Mouse (Mus musculus): ENCODE data around the gene Fto. TPM values are rescaled to one million over a fixed set of nuclear protein-coding genes. Genes with fewer than 3 reads are reported as not detected.
A peak's percentile ranks its signal among the peaks of the same experiment; 100 is the strongest.

Fto gene
- polyA plus RNA-seq, 1 experiment from 2014 or later = 19.9 TPM

DNA sequence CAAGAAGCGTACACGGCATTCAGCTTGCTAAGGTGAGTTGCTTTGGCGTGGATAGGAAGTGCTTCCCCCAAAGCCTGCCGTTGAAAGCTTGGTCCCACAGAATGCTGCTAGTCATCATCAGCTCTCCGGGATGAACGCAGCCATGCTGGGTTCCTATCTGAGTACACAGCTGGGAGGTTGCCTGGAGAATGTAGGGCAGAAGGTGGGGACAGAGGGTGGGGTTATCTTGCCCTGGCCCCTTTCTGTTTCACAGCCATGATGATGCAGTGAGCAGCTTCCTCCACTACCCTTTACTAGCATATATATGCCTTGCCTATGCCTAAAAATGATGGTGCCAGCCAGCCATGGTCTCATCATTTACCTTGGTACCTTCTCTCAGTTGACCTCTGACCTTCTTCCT lies 147.6 kb downstream of the Fto start:
- Histone ChIP-seq H3K36me3 (ENCODE audit: control insufficient read depth, insufficient read depth) (no peaks in the 10 kb centered on the region), H3K4me3 (ENCODE audit: low read depth, low read length) (no peak overlapping the region), H3K9me3 (replicated peaks; ENCODE audit: control insufficient read depth, low read length) (no peaks in the 10 kb centered on the region), H3K4me2 (ENCODE audit: low read depth, low read length) (peak overlapping the region; percentile 34), H3K27ac (ENCODE audit: low read length) (no peak overlapping the region), H3K9ac (ENCODE audit: low read depth, low read length) (no peak overlapping the region), H3K4me1 (ENCODE audit: control insufficient read depth, low read depth, low read length) (peaks cover 2% of the 10 kb centered on the region; the same call in 1 of the 2 replicates), H3K27me3 (ENCODE audit: control insufficient read depth, insufficient read depth, low read depth, low read length) (no peaks in the 10 kb centered on the region)
- peak; percentile 80 for ATAC-seq (ENCODE audit: low read depth)
- WGBS (ENCODE audit: insufficient replicate concordance) = 44% methylated on average over 6 of the region's 6 CpGs

DNA sequence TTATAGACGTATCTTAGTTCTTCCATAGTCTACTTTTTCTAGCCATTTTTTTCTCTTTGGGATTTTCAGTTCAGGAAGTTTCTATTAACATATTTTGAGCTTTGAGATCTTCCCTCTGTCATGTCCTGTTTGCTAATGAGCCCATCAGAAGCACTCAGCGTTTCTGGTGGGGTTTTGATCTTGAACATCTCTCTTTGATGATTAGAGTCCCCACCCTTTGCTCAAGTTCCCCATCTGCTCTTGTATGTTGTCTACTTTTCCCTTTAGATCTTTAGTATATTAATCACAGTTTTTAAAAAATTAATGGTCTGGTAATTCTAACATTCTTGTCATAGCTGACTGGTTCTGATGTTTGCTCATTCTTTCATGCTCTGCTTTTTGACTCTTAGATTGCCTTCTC lies 150.4 kb downstream of the Fto start:
- Histone ChIP-seq H3K27me3 (ENCODE audit: control insufficient read depth, insufficient read depth, low read depth, low read length) (no peaks in the 10 kb centered on the region), H3K4me1 (ENCODE audit: control insufficient read depth, low read depth, low read length) (peaks cover 2% of the 10 kb centered on the region; the same call in 1 of the 2 replicates), H3K36me3 (ENCODE audit: control insufficient read depth, insufficient read depth) (no peaks in the 10 kb centered on the region; the same call in 1 of the 2 replicates), H3K27ac (ENCODE audit: low read length) (no peak overlapping the region), H3K9me3 (replicated peaks; ENCODE audit: control insufficient read depth, low read length) (no peaks in the 10 kb centered on the region), H3K4me3 (ENCODE audit: low read depth, low read length) (no peak overlapping the region), H3K4me2 (ENCODE audit: low read depth, low read length) (no peak overlapping the region), H3K9ac (ENCODE audit: low read depth, low read length) (no peak overlapping the region)
- 59% methylated on average over 2 of the region's 2 CpGs for WGBS (ENCODE audit: insufficient replicate concordance)
- ATAC-seq (ENCODE audit: low read depth) = no peak

DNA sequence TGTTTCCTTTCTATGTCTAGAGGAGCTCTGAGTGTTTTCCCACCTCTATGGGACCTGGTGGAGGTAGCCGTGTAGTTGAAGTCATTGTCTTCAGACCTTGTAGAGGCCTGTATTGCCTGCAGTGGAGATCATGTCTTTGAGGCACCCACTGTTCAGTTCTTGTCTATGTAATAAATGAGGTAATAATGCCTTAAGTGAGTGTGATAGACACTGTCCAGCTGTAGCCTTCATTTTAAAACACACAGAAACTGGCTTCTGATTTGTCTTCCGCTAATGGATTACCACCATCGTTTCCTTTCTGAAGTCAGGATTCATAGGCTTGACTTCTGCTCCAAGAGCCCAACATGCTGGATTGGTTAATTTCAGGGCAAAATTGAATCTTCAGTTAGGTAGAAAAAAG lies 154.1 kb downstream of the Fto start:
- H3K4me3 ChIP-seq (ENCODE audit: low read depth, low read length) = no peak overlapping the region
- ATAC-seq (ENCODE audit: low read depth) = no peak
- no peaks in the 10 kb centered on the region for H3K27me3 ChIP-seq (ENCODE audit: control insufficient read depth, insufficient read depth, low read depth, low read length)
- no peak overlapping the region for H3K4me2 ChIP-seq (ENCODE audit: low read depth, low read length)
- no peaks in the 10 kb centered on the region for H3K9me3 ChIP-seq (replicated peaks; ENCODE audit: control insufficient read depth, low read length)
- H3K36me3 ChIP-seq (ENCODE audit: control insufficient read depth, insufficient read depth) = no peaks in the 10 kb centered on the region; the same call in 1 of the 2 replicates
- no peak overlapping the region for H3K27ac ChIP-seq (ENCODE audit: low read length)
- no peak overlapping the region for H3K9ac ChIP-seq (ENCODE audit: low read depth, low read length)
- no peaks in the 10 kb centered on the region for H3K4me1 ChIP-seq (ENCODE audit: control insufficient read depth, low read depth, low read length)
- WGBS (ENCODE audit: insufficient replicate concordance) = 80% methylated on average over 3 of the region's 3 CpGs

DNA sequence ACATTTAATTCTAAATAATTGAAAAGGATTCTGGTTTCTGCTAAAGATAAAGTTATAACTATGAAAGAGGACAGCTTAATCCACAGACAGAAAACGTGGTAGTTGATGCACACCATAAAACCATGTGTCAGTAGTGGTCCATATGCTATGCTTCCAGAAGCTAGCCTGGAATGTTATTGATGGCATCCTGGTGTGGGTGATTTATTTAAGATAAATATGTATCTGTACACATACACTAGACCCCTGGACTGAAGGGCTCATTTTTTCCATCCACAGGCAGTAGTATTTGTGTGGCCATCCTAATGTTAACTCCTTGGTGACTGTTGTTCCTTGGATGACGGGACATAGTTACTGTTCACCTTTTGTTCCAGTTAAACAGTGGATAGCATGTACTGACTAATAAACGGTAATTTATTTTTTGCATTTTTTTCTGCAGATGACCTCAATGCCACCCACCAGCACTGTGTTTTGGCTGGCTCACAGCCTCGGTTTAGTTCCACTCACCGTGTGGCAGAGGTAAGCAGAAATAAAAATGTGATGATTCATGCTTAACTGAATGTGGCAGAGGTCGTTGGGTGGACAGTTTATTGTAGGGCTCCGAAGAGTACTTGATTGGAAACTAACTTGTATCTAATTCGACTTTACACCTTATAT lies 154.7 kb downstream of the Fto start:
- Histone ChIP-seq H3K4me2 (ENCODE audit: low read depth, low read length) (no peak overlapping the region), H3K4me3 (ENCODE audit: low read depth, low read length) (no peak overlapping the region), H3K9me3 (replicated peaks; ENCODE audit: control insufficient read depth, low read length) (no peaks in the 10 kb centered on the region), H3K9ac (ENCODE audit: low read depth, low read length) (no peak overlapping the region), H3K4me1 (ENCODE audit: control insufficient read depth, low read depth, low read length) (no peaks in the 10 kb centered on the region), H3K36me3 (ENCODE audit: control insufficient read depth, insufficient read depth) (no peaks in the 10 kb centered on the region; the same call in 1 of the 2 replicates), H3K27me3 (ENCODE audit: control insufficient read depth, insufficient read depth, low read depth, low read length) (no peaks in the 10 kb centered on the region), H3K27ac (ENCODE audit: low read length) (no peak overlapping the region)
- 62% methylated on average over 8 of the region's 8 CpGs for WGBS (ENCODE audit: insufficient replicate concordance)
- no peak for ATAC-seq (ENCODE audit: low read depth)

DNA sequence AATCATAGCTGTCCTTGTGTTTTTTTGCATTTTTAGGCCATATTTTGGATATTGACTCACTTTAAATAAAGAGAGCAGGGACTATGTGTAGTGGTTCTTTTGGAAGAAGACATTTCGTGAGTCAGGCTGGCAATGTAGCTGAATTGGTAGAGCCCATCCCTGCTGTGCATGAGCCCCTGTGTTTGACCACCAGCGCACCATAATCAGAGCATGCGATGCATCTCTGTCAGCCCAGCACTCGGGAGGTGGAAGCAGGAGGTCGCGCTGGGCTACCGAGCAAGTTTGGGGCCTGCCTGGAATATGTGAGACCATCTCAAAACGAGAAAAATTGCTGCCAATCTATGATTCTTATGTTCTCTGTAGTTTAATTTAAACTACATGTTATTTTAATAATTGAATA lies 156.1 kb downstream of the Fto start:
- 79% methylated on average over 8 of the region's 8 CpGs for WGBS (ENCODE audit: insufficient replicate concordance)
- H3K27me3 ChIP-seq (ENCODE audit: control insufficient read depth, insufficient read depth, low read depth, low read length) = no peaks in the 10 kb centered on the region
- no peak overlapping the region for H3K9ac ChIP-seq (ENCODE audit: low read depth, low read length)
- H3K4me1 ChIP-seq (ENCODE audit: control insufficient read depth, low read depth, low read length) = no peaks in the 10 kb centered on the region
- ATAC-seq (ENCODE audit: low read depth) = no peak
- H3K9me3 ChIP-seq (replicated peaks; ENCODE audit: control insufficient read depth, low read length) = no peaks in the 10 kb centered on the region
- H3K36me3 ChIP-seq (ENCODE audit: control insufficient read depth, insufficient read depth) = no peaks in the 10 kb centered on the region; the same call in 1 of the 2 replicates
- no peak overlapping the region for H3K27ac ChIP-seq (ENCODE audit: low read length)
- no peak overlapping the region for H3K4me3 ChIP-seq (ENCODE audit: low read depth, low read length)
- no peak overlapping the region for H3K4me2 ChIP-seq (ENCODE audit: low read depth, low read length)

DNA sequence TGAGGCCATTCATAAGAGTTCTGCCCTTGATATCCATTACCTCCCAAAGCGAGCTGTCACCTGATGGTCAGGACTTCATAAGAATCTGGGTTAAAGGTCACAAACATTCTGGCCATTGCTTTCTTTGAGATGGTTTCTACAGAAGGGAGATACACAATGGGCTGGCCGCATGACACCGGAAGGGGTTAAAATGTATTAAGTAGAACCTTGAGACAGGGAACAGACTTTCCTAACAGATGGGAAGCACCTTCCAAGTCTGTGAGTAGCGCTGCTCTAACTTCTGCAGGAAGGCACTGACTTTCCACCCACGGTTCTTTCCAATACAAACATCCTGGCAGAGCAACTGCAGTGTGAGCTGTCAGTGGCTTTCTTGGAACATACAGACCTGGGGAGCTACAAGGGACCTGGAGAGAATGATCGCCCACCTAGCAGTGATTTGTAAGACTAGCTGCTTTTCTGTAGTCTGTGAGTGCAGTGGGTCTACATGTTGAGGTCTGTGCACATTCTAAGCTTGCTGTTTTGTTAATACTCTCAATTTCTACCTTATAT lies 161.5 kb downstream of the Fto start:
- WGBS (ENCODE audit: insufficient replicate concordance) = 77% methylated on average over 6 of the region's 6 CpGs
- Histone ChIP-seq H3K9me3 (replicated peaks; ENCODE audit: control insufficient read depth, low read length) (no peaks in the 10 kb centered on the region), H3K4me2 (ENCODE audit: low read depth, low read length) (no peak overlapping the region), H3K27ac (ENCODE audit: low read length) (no peak overlapping the region), H3K4me3 (ENCODE audit: low read depth, low read length) (no peak overlapping the region), H3K36me3 (ENCODE audit: control insufficient read depth, insufficient read depth) (peaks cover 2% of the 10 kb centered on the region), H3K27me3 (ENCODE audit: control insufficient read depth, insufficient read depth, low read depth, low read length) (no peaks in the 10 kb centered on the region), H3K9ac (ENCODE audit: low read depth, low read length) (no peak overlapping the region), H3K4me1 (ENCODE audit: control insufficient read depth, low read depth, low read length) (no peaks in the 10 kb centered on the region)
- no peak for ATAC-seq (ENCODE audit: low read depth)

DNA sequence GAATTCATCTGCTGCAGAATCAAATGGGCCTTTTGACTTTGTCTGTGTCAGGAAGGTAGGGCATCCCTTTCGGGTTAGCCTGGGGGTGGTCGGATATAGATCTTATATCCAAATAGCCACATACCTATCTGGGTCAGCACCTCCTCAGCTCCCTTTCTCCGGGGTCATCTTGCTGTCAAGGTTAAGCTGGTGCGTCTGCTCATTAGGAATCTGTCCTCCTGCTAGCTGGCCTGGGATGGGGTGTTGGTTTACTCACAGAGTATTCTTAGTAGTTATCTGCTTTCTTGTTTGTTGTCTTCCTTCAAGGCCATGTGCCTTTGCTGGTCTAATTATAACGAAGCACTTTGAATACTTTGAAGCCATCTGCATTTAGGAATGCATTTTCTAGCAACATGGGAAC lies 163.7 kb downstream of the Fto start:
- Histone ChIP-seq H3K4me2 (ENCODE audit: low read depth, low read length) (no peak overlapping the region), H3K9ac (ENCODE audit: low read depth, low read length) (no peak overlapping the region), H3K9me3 (replicated peaks; ENCODE audit: control insufficient read depth, low read length) (no peaks in the 10 kb centered on the region), H3K27me3 (ENCODE audit: control insufficient read depth, insufficient read depth, low read depth, low read length) (no peaks in the 10 kb centered on the region), H3K4me3 (ENCODE audit: low read depth, low read length) (no peak overlapping the region), H3K27ac (ENCODE audit: low read length) (no peak overlapping the region), H3K4me1 (ENCODE audit: control insufficient read depth, low read depth, low read length) (no peaks in the 10 kb centered on the region), H3K36me3 (ENCODE audit: control insufficient read depth, insufficient read depth) (peaks cover 2% of the 10 kb centered on the region)
- ATAC-seq (ENCODE audit: low read depth) = no peak
- WGBS (ENCODE audit: insufficient replicate concordance) = 78% methylated on average over 5 of the region's 5 CpGs

DNA sequence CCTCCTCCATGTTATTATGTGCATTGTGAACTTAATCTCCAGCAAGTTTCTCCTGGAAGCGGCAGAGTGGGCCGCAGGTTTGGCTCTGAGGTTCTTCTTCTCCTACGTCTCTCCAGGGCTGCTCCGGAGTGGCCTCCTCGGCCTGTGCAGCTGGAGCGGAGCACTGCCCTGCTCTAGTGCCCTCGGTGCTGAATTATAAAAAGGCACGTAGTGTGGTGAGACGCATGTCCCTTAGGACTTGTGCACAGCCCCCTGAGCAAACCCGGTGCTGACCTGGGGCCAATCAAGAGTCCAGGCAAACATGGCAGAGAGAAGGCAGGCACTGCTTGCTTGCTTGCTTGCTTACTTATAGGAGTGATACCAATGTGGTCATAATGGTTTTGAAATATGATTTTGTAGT lies 164.1 kb downstream of the Fto start:
- WGBS (ENCODE audit: insufficient replicate concordance) = 82% methylated on average over 10 of the region's 10 CpGs
- Histone ChIP-seq H3K4me3 (ENCODE audit: low read depth, low read length) (no peak overlapping the region), H3K27ac (ENCODE audit: low read length) (no peak overlapping the region), H3K27me3 (ENCODE audit: control insufficient read depth, insufficient read depth, low read depth, low read length) (no peaks in the 10 kb centered on the region), H3K4me2 (ENCODE audit: low read depth, low read length) (no peak overlapping the region), H3K4me1 (ENCODE audit: control insufficient read depth, low read depth, low read length) (no peaks in the 10 kb centered on the region), H3K36me3 (ENCODE audit: control insufficient read depth, insufficient read depth) (peaks cover 2% of the 10 kb centered on the region), H3K9ac (ENCODE audit: low read depth, low read length) (no peak overlapping the region), H3K9me3 (replicated peaks; ENCODE audit: control insufficient read depth, low read length) (no peaks in the 10 kb centered on the region)
- ATAC-seq (ENCODE audit: low read depth) = no peak

DNA sequence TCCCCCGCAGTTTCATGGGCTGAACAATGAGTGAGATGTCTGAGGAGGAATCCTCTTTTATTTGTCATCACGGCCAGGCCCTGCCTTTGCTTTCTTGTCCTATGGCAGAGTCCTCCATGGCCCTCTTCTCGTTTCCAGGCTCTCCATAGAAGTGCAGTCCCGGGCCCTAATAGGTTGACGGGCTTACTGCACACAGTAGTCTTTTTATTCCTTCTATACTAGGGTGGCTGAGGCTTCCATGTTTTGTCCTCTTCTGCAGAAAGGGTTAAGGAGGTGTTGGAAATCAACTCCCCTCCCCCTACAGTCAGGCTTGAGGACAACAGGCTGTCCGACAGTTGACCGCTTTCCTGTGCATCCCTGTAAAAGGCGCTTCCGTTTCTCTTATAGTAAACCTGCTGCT lies 169.2 kb downstream of the Fto start:
- Histone ChIP-seq H3K9me3 (replicated peaks; ENCODE audit: control insufficient read depth, low read length) (no peaks in the 10 kb centered on the region), H3K4me2 (ENCODE audit: low read depth, low read length) (no peak overlapping the region), H3K27ac (ENCODE audit: low read length) (no peak overlapping the region), H3K36me3 (ENCODE audit: control insufficient read depth, insufficient read depth) (no peaks in the 10 kb centered on the region), H3K4me3 (ENCODE audit: low read depth, low read length) (no peak overlapping the region), H3K9ac (ENCODE audit: low read depth, low read length) (no peak overlapping the region), H3K27me3 (ENCODE audit: control insufficient read depth, insufficient read depth, low read depth, low read length) (no peaks in the 10 kb centered on the region), H3K4me1 (ENCODE audit: control insufficient read depth, low read depth, low read length) (no peaks in the 10 kb centered on the region)
- 72% methylated on average over 9 of the region's 9 CpGs for WGBS (ENCODE audit: insufficient replicate concordance)
- ATAC-seq (ENCODE audit: low read depth) = no peak

All from liver, embryonic 16.5 days (tissue).